Mouse (Mus musculus) Patski (cell line): ENCODE measurements around the gene Hectd4. TPM values are rescaled to one million over a fixed set of nuclear protein-coding genes. Genes with fewer than 3 reads are reported as not detected.
"Not testable (repeated sequence)": the region's sequence is repeated elsewhere in the genome, so short reads cannot be mapped to it uniquely, and the experiment has no call there.

Experiments
- ATAC-seq: fragments of 100-300 bp; one replicate; pipeline ENCODE4 v1.8.0; 2021
- CTCF ChIA-PET: fragments of 350-600 bp; sonication (Branson Sonifier 250); formaldehyde crosslinking; loops from one replicate; lab custom pipeline; 2022; ENCODE audit warnings: inconsistent platforms; lab: Charles Lee
- POLR2A ChIA-PET: fragments of 350-600 bp; sonication (Branson Sonifier 250); formaldehyde crosslinking; loops from one replicate; lab custom pipeline; 2022; ENCODE audit warnings: antibody characterized with exemption, inconsistent platforms; lab: Charles Lee
- DNase-seq: peaks from one replicate; pipeline ENCODE4 v3.0.0-alpha.2; 2011; ENCODE audit warnings: low read depth, low spot score
- H3K27me3 ChIP-seq: fragments of 371-371 bp; one replicate; pipeline ENCODE4 v1.5.1; 2021
- CTCF ChIP-seq: fragments of 100-300 bp; IDR thresholded peaks from one replicate; pipeline ENCODE4 v1.5.1; 2021
- in situ Hi-C: fragments of 300-500 bp; cut with MboI; formaldehyde crosslinking; loops from 3 replicates; pipeline ENCODE4 v1.11.1; 2018; ENCODE audit warnings: low pct_unique_long_range_greater_than_20kb, mixed read lengths
- polyA plus RNA-seq: library from polyadenylated mRNA; unstranded; gene quantifications from one replicate; pipeline ENCODE4 v1.2.3, GENCODE M21; 2021

Hectd4 gene
- polyA plus RNA-seq, 1 experiment from 2014 or later, result 13.7 TPM

DNA sequence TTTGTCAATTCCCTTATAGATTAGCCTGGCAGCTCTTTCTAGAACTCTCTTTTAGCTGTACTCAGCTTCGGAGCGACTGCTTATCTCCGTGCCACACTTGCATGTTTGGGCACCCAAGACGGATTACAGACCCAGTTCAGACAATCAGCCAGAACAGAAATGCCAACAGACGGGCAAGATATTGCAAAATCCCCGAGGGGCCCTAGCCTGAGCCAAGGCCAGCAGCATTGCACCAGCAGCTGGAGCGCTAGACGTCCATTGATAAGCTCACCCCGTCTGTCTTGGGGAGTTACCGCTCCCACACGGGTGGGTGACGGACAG lies 3.9 kb upstream of the Hectd4 start:
- TF ChIP-seq CTCF, result no peak
- DNase-seq (no peak), ATAC-seq (no peak)
- ChIA-PET CTCF (interaction anchor here (1.1 to 1.5 kb wide), 3 partner anchors 13 to 52 kb away, joined by 3 to 5 read pairs (median 3); no protein-coding TSS in a partner anchor), POLR2A (interaction anchor here (0.6 kb wide), 1 partner anchor 69 kb away, joined by 3 read pairs; no protein-coding TSS in a partner anchor)
- in situ Hi-C loops, result loop anchor here (5.0 kb wide), 3 partner anchors 51 to 261 kb away; no protein-coding TSS in a partner anchor
- no peaks in the 10 kb centered on the region for H3K27me3 ChIP-seq

DNA sequence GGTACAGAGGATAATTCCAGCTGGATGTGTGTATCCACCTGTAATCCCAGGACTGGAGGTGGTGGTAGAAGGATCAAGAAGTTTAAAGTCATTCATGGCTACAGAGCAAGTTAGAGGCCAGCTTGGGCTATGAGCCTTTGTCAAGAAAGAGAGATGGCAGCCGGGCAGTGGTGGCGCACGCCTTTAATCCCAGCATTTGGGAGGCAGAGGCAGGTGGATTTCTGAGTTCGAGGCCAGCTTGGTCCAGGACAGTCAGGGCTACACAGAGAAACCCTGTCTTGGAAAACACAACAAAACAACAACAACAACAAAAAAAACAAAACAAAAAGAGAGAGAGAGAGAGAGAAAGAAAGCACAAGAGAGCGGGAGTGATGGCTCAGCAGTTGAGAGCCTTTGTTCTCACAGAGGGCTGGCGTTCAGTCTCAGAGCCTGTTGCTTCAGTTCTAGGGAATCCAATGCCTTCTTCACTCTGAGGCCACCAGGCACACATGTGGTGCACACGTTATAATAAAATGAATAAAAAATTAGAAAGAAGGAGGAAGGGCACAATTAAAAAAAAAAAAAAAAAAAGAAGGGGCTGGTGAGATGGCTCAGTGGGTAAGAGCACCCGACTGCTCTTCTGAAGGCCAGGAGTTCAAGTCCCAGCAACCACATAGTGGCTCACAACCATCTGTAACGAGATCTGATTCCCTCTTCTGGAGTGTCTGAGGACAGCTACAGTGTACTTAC lies 3.3 kb upstream of the Hectd4 start:
- CTCF ChIA-PET, result interaction anchor here (1.2 to 1.5 kb wide), 2 partner anchors 50 to 52 kb away, joined by 3 to 5 read pairs; no protein-coding TSS in a partner anchor
- in situ Hi-C loops, result loop anchor here (5.0 kb wide), 3 partner anchors 51 to 261 kb away; no protein-coding TSS in a partner anchor
- POLR2A ChIA-PET, result interaction anchor here (0.6 kb wide), 1 partner anchor 69 kb away, joined by 3 read pairs; no protein-coding TSS in a partner anchor
- not testable (repeated sequence) for H3K27me3 ChIP-seq, ATAC-seq, DNase-seq

DNA sequence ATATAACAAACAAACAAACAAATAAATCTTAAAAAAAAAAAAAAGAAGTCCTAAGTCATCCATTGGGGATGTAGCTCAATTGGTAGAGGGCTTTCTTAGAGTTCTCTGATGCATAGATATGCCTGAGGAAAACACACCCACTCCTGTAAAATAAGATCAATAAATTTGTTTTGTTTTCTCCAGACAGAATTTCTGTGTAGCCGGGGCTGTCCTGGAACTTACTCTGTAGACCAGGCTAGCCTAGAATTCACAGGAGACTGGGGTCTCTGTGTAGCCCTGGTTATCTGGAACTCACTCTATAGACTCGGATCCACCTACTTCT lies 2.7 kb upstream of the Hectd4 start:
- ATAC-seq (no peak), DNase-seq (no peak)
- TF ChIP-seq CTCF, result no peak
- ChIA-PET POLR2A (no interaction called here), CTCF (interaction anchor here (1.2 to 1.5 kb wide), 2 partner anchors 49 to 51 kb away, joined by 3 to 5 read pairs; no protein-coding TSS in a partner anchor)
- H3K27me3 ChIP-seq, result no peaks in the 10 kb centered on the region
- in situ Hi-C loops, result loop anchor here (5.0 kb wide), 3 partner anchors 50 to 260 kb away; no protein-coding TSS in a partner anchor

GRCm38 (mm10) chr5:121219190-121219589 lies 829 bp upstream of the Hectd4 start:
- TF ChIP-seq CTCF, result no peak
- no peaks in the 10 kb centered on the region for H3K27me3 ChIP-seq
- ATAC-seq, result no peak
- ChIA-PET POLR2A (interaction anchor here (1.0 kb wide), 1 partner anchor 9 kb away, joined by 3 read pairs; no protein-coding TSS in a partner anchor), CTCF (interaction anchor here (0.9 kb wide), 1 partner anchor 45 kb away, joined by 3 read pairs; no protein-coding TSS in a partner anchor)
- DNase-seq, result no peak
- in situ Hi-C loops, result loop anchor here (5.0 kb wide), 3 partner anchors 48 to 258 kb away; no protein-coding TSS in a partner anchor

DNA sequence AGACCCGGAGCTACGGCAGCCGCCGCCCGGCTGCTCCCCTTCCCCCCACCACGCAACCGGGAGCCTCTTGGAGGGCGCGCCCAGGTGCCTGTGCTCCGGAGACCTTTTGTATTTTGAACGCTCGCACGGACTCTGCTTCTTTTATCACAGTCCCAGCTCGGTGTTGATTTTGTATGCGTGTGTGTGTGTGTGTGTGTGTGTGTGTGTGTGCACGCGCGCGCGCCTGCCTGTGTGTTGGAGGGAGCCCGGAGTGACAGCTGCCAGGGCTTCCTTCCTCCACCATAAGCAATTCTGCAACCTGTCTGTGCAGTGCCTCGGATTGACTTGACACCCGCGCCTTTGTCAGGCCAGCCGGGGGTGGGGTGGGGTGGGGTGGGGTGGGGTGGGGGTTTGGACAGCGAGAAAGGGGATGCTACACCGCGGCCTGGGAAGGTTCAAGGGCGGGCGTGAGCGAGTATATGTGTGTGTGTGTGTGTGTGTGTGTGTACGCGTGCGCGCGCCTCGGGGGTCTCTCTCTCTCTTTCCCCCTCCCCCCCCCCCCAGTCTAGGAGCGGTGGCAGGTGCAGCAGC lies 798 bp downstream of the Hectd4 start:
- ATAC-seq (peak; percentile 31), DNase-seq (no peak)
- ChIA-PET POLR2A (interaction anchor here (2.3 kb wide), 1 partner anchor 9 kb away, joined by 12 read pairs; no protein-coding TSS in a partner anchor), CTCF (no interaction called here)
- no peaks in the 10 kb centered on the region for H3K27me3 ChIP-seq
- in situ Hi-C loops, result no loop called here
- no peak for TF ChIP-seq CTCF

DNA sequence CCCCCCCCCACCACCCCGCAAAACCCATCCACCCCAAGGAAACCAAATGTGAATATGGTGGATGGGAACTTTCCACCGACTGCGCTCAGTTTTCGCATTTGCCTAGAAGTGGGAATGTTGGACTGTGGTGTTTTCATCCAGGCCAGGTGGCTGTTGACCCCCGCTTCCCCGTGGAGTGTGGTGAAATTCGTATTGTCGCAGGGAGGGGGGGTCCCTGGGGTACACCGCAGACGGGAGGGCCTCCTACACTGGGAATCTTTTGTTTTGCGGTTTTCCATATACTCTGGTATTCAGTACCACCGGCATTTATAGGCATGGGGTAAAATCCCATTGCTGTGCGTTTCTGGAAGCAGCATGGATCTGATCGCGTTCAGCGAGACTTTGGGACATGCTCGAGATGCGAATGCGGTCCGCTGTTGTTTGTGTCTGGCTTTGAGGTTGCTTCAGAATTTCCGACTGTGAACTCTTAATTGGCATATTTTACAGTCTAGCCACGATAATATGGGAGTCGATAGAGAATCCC lies 1.4 kb downstream of the Hectd4 start:
- POLR2A ChIA-PET, result interaction anchor here (2.3 kb wide), 1 partner anchor 8 kb away, joined by 12 read pairs; no protein-coding TSS in a partner anchor
- in situ Hi-C loops, result no loop called here
- no peaks in the 10 kb centered on the region for H3K27me3 ChIP-seq
- DNase-seq (no peak), ATAC-seq (no peak)
- CTCF ChIA-PET, result no interaction called here
- TF ChIP-seq CTCF, result no peak

- in situ Hi-C loops, ATAC-seq, POLR2A ChIA-PET, DNase-seq, H3K27me3 ChIP-seq: not testable (repeated sequence)
- CTCF ChIA-PET, result interaction anchor here (0.9 kb wide), 1 partner anchor 20 kb away, joined by 3 read pairs; the partner anchor contains the start of gene Rpl6
Measured at GRCm38 (mm10) chr5:121224020-121224419, 4.0 kb downstream of the Hectd4 start.

DNA sequence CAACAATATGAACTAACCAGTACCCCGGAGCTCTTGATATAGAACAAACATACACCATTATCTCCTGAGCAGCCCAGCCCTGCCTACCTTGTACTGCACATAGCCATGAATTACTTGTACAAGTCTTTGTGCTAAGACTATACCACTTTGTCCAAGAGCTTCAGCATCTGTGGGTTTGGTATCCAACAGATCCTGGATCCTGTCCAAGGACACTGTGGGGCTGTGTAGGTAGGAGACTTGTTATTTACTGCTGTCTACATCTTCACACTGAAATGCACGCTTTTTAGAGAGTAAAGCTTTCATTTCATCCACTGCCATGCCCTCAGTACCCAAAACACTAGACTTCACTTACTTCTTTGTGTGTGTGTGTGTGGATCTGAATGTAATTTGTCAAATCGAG lies 4.8 kb downstream of the Hectd4 start:
- in situ Hi-C loops, result no loop called here
- ATAC-seq (no peak), DNase-seq (no peak)
- H3K27me3 ChIP-seq, result no peaks in the 10 kb centered on the region
- POLR2A ChIA-PET, result interaction anchor here (0.8 kb wide), 1 partner anchor 21 kb away, joined by 3 read pairs; no protein-coding TSS in a partner anchor
- no peak for TF ChIP-seq CTCF
- CTCF ChIA-PET, result interaction anchor here (0.9 to 1.1 kb wide), 3 partner anchors 14 to 49 kb away, joined by 3 read pairs; partner anchors contain the start of gene Rpl6

DNA sequence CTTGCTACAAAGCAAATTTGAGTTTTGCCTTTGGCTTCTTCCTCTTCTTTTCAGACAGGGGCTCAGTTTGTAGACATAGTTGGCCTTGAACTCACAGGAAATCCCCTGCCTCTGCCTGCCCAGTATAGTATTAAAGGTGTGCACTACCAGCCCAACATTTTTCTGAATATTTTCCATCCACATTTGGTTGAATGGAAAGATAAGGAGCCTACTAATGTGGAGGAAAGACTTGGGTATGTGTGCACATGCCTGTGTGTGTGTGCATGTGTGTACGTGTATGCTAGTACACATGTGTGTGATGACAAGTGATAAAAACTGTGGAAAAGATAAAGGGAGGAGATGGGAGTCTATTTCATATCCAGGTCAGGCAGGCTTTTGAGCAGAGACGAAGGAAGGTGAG lies 5.8 kb downstream of the Hectd4 start:
- ATAC-seq (no peak), DNase-seq (no peak)
- TF ChIP-seq CTCF, result no peak
- in situ Hi-C loops, result no loop called here
- ChIA-PET POLR2A (no interaction called here), CTCF (interaction anchor here (0.9 to 1.8 kb wide), 3 partner anchors 15 to 48 kb away, joined by 3 to 7 read pairs (median 3); no protein-coding TSS in a partner anchor)
- no peaks in the 10 kb centered on the region for H3K27me3 ChIP-seq

- ChIA-PET POLR2A (interaction anchor here (0.6 kb wide), 1 partner anchor 14 kb away, joined by 3 read pairs; no protein-coding TSS in a partner anchor), CTCF (interaction anchor here (1.8 kb wide), 1 partner anchor 23 kb away, joined by 7 read pairs; no protein-coding TSS in a partner anchor)
- no peak for TF ChIP-seq CTCF
- ATAC-seq, result no peak
- in situ Hi-C loops, result no loop called here
- no peak for DNase-seq
- no peaks in the 10 kb centered on the region for H3K27me3 ChIP-seq
Measured at GRCm38 (mm10) chr5:121226406-121226805, 6.4 kb downstream of the Hectd4 start.
